Mouse (Mus musculus): ENCODE measurements around the gene Npff. TPM values are rescaled to one million over a fixed set of nuclear protein-coding genes. Genes with fewer than 3 reads are reported as not detected.

Gene Npff
- polyA plus RNA-seq, 1 experiment from 2014 or later, result 1.6 TPM

- peaks cover 45% of the 10 kb centered on the region for H3K36me3 ChIP-seq (ENCODE audit: insufficient read depth, low read length)
- no peak for ATAC-seq (replicated peaks; ENCODE audit: low FRiP score, low read depth)
- no peak overlapping the region for H3K4me2 ChIP-seq (ENCODE audit: low read length)
- H3K9ac ChIP-seq (ENCODE audit: low read depth, low read length), result no peak overlapping the region
- DNase-seq (ENCODE audit: low spot score), result no peak
- no peak overlapping the region for H3K4me3 ChIP-seq (replicated peaks; ENCODE audit: low read depth, low read length)
- 83% methylated on average over 9 of the region's 9 CpGs for WGBS
- H3K9me3 ChIP-seq (replicated peaks; ENCODE audit: low read length), result no peaks in the 10 kb centered on the region
- no peaks in the 10 kb centered on the region for H3K4me1 ChIP-seq (replicated peaks; ENCODE audit: insufficient read depth, low read length)
- TF ChIP-seq CTCF (IDR thresholded peaks at IDR 0.05; ENCODE audit: low read depth), result no peak
- H3K27me3 ChIP-seq (ENCODE audit: insufficient read depth, low read length), result no peaks in the 10 kb centered on the region
- H3K27ac ChIP-seq, result no peak overlapping the region
Measured at GRCm38 (mm10) chr15:102503924-102504782, 20.6 kb downstream of the Npff start.

GRCm38 (mm10) chr15:102503447-102503846, 21.3 kb downstream of the Npff start, which contains the start of gene Gm10337:
TSS of gene Gm10337 (plus strand) at chr15:102503722.
- Histone ChIP-seq H3K27me3 (ENCODE audit: insufficient read depth, low read length) (no peaks in the 10 kb centered on the region), H3K9me3 (replicated peaks; ENCODE audit: low read length) (no peaks in the 10 kb centered on the region), H3K4me1 (replicated peaks; ENCODE audit: insufficient read depth, low read length) (no peaks in the 10 kb centered on the region), H3K4me3 (replicated peaks; ENCODE audit: low read depth, low read length) (no peak within 1 kb of the TSS), H3K9ac (ENCODE audit: low read depth, low read length) (no peak within 1 kb of the TSS), H3K4me2 (ENCODE audit: low read length) (no peak within 1 kb of the TSS), H3K27ac (no peak within 1 kb of the TSS), H3K36me3 (ENCODE audit: insufficient read depth, low read length) (peaks cover 45% of the 10 kb centered on the region)
- DNase-seq (ENCODE audit: low spot score), result no peak
- 94% methylated on average over 1 of the region's 1 CpGs for WGBS
- no peak for TF ChIP-seq CTCF (IDR thresholded peaks at IDR 0.05; ENCODE audit: low read depth)
- ATAC-seq (replicated peaks; ENCODE audit: low FRiP score, low read depth), result no peak

GRCm38 (mm10) chr15:102502254-102502840, 22.4 kb downstream of the Npff start:
- Histone ChIP-seq H3K27me3 (ENCODE audit: insufficient read depth, low read length) (no peaks in the 10 kb centered on the region), H3K36me3 (ENCODE audit: insufficient read depth, low read length) (peaks cover 54% of the 10 kb centered on the region), H3K4me1 (replicated peaks; ENCODE audit: insufficient read depth, low read length) (no peaks in the 10 kb centered on the region), H3K9me3 (replicated peaks; ENCODE audit: low read length) (no peaks in the 10 kb centered on the region), H3K4me3 (replicated peaks; ENCODE audit: low read depth, low read length) (no peak overlapping the region), H3K27ac (no peak overlapping the region), H3K4me2 (ENCODE audit: low read length) (no peak overlapping the region), H3K9ac (ENCODE audit: low read depth, low read length) (no peak overlapping the region)
- no peak; the same call in 1 of the 2 replicates for ATAC-seq (replicated peaks; ENCODE audit: low FRiP score, low read depth)
- no peak for TF ChIP-seq CTCF (IDR thresholded peaks at IDR 0.05; ENCODE audit: low read depth)
- WGBS, result 62% methylated on average over 9 of the region's 9 CpGs
- peak; percentile 29 for DNase-seq (ENCODE audit: low spot score)

- Histone ChIP-seq H3K9ac (ENCODE audit: low read depth, low read length) (no peak overlapping the region), H3K27me3 (ENCODE audit: insufficient read depth, low read length) (no peaks in the 10 kb centered on the region), H3K9me3 (replicated peaks; ENCODE audit: low read length) (no peaks in the 10 kb centered on the region), H3K4me3 (replicated peaks; ENCODE audit: low read depth, low read length) (no peak overlapping the region), H3K4me1 (replicated peaks; ENCODE audit: insufficient read depth, low read length) (no peaks in the 10 kb centered on the region), H3K4me2 (ENCODE audit: low read length) (no peak overlapping the region), H3K27ac (no peak overlapping the region), H3K36me3 (ENCODE audit: insufficient read depth, low read length) (peaks cover 56% of the 10 kb centered on the region)
- DNase-seq (ENCODE audit: low spot score), result no peak
- 88% methylated on average over 19 of the region's 19 CpGs for WGBS
- TF ChIP-seq CTCF (IDR thresholded peaks at IDR 0.05; ENCODE audit: low read depth), result no peak
- 0 out of 2 replicates have a peak, but pooled peaks have one; percentile 15 for ATAC-seq (replicated peaks; ENCODE audit: low FRiP score, low read depth)
Measured at GRCm38 (mm10) chr15:102501084-102501814, 23.5 kb downstream of the Npff start.

DNA sequence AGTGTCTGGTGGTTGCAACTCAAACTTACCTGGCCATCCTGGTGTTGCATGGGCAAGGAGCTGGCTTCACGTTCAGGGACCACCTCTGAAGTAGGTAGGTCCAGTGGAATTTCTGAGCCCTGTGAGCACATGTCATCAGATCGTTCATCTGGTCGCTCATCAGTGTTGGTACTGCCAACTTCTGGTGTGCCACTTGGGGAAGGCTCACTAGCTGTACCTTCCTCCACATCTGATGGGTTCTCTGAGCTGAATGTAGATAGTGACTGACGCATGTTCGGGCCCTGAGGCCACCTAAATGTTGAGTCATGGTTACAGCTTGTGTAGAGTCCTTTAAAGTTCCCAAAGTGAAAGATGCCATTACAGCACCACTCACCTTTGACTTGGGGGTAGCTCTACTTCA, 24.3 kb downstream of the Npff start:
- H3K4me3 ChIP-seq (replicated peaks; ENCODE audit: low read depth, low read length), result no peak overlapping the region
- peaks cover 59% of the 10 kb centered on the region for H3K36me3 ChIP-seq (ENCODE audit: insufficient read depth, low read length)
- H3K4me1 ChIP-seq (replicated peaks; ENCODE audit: insufficient read depth, low read length), result no peaks in the 10 kb centered on the region
- no peaks in the 10 kb centered on the region for H3K9me3 ChIP-seq (replicated peaks; ENCODE audit: low read length)
- DNase-seq (ENCODE audit: low spot score) (no peak), ATAC-seq (replicated peaks; ENCODE audit: low FRiP score, low read depth) (no peak)
- H3K9ac ChIP-seq (ENCODE audit: low read depth, low read length), result no peak overlapping the region
- H3K27me3 ChIP-seq (ENCODE audit: insufficient read depth, low read length), result no peaks in the 10 kb centered on the region
- no peak overlapping the region for H3K27ac ChIP-seq
- no peak for TF ChIP-seq CTCF (IDR thresholded peaks at IDR 0.05; ENCODE audit: low read depth)
- no peak overlapping the region for H3K4me2 ChIP-seq (ENCODE audit: low read length)
- 87% methylated on average over 5 of the region's 5 CpGs for WGBS

DNA sequence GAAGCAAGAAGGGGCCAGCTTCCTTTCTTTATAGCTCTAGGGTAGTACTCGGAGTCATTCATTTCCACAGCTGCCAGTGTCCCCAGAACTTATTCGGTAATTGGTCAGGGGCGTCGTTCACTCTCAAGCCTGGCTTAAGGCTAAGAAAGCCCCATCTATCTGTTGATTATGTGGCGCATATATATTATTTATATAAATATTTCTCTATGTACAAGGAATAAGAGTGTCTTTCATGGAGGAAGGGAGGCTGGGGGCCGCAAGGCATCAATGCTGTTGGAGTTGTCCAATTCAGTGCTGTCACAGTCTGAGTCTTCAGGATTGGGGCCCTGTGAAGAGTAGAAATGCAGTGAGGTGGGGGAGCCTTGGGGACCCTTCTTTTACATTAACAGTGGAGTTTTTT, 24.9 kb downstream of the Npff start:
- no peak overlapping the region for H3K9ac ChIP-seq (ENCODE audit: low read depth, low read length)
- H3K27ac ChIP-seq, result no peak overlapping the region
- 88% methylated on average over 6 of the region's 6 CpGs for WGBS
- no peak for DNase-seq (ENCODE audit: low spot score)
- H3K9me3 ChIP-seq (replicated peaks; ENCODE audit: low read length), result no peaks in the 10 kb centered on the region
- H3K27me3 ChIP-seq (ENCODE audit: insufficient read depth, low read length), result no peaks in the 10 kb centered on the region
- H3K36me3 ChIP-seq (ENCODE audit: insufficient read depth, low read length), result peaks cover 59% of the 10 kb centered on the region
- TF ChIP-seq CTCF (IDR thresholded peaks at IDR 0.05; ENCODE audit: low read depth), result no peak
- ATAC-seq (replicated peaks; ENCODE audit: low FRiP score, low read depth), result no peak
- no peak overlapping the region for H3K4me2 ChIP-seq (ENCODE audit: low read length)
- no peak overlapping the region for H3K4me3 ChIP-seq (replicated peaks; ENCODE audit: low read depth, low read length)
- H3K4me1 ChIP-seq (replicated peaks; ENCODE audit: insufficient read depth, low read length), result no peaks in the 10 kb centered on the region
